Comparison of ENCODE assay signal across 12 mouse cellular contexts in the genomic region with DNA sequence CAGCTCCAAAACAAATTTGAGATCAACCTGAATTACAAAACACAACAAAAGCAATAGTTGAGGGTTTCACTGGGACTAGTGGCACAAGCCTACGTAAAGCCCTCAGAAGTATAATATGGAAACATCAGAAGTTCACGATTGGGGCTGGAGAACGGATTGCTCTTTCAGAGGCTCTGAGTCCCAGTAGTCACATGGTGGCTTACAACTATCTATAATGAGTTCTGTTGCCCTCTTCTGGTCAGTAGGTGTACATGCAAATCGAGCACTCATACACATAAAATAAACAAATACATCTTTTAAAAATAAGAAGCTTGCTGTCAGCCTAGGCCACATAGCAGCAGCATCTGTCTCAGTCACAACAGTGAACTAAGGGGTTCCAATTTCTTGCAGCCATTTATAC. TPM values are rescaled to one million over a fixed set of nuclear protein-coding genes. Genes with fewer than 3 reads are reported as not detected.
A peak's percentile ranks its signal among the peaks of the same experiment; 100 is the strongest.
DNase-seq lines count a peak whose midpoint lies in the region; ATAC-seq and TF ChIP-seq lines count a peak whose summit lies in the region.
"Had no signal": no experiment of that assay in that cellular context is flagged by ENCODE, and none has a peak within 500 bp of the region (broad histone marks: within the 10 kb centered on the region; RNA-seq: fewer than 3 reads in every experiment).

No protein-coding gene starts in this region.

- no peak overlapping the region for H3K9ac ChIP-seq in intestine, postnatal 0 days (ENCODE audit: low read depth, low read length)
- H3K9ac ChIP-seq in intestine, embryonic 16.5 days (ENCODE audit: low read depth, low read length), result no peak overlapping the region
- no peak overlapping the region for H3K9ac ChIP-seq in forebrain, embryonic 16.5 days (replicated peaks; ENCODE audit: low read depth, low read length)

- peak; percentile 56 for DNase-seq in MEL-GATA-1-ER (ENCODE audit: extremely low read depth, low read depth)
- DNase-seq in cerebellum, adult 2 months, result no peak
- DNase-seq: heart, postnatal 36 days; lung, postnatal 10 days; thymus, adult 18-20 months had no signal

- no peak for ATAC-seq in intestine, postnatal 0 days
- no peak for ATAC-seq in intestine, embryonic 16.5 days
- ATAC-seq in megakaryocyte progenitor cell, adult 5-6 weeks (replicated peaks; ENCODE audit: poor library complexity), result peak; percentile 88
- ATAC-seq in frontal cortex, adult (ENCODE audit: low TSS enrichment), result no peak
- ATAC-seq in forebrain, embryonic 16.5 days, result no peak

- H3K27ac ChIP-seq in intestine, postnatal 0 days (ENCODE audit: low read depth, low read length), result no peak overlapping the region
- H3K27ac ChIP-seq in intestine, embryonic 16.5 days (ENCODE audit: low read length), result no peak overlapping the region
- no peak overlapping the region for H3K27ac ChIP-seq in cerebellum, adult 2 months (ENCODE audit: insufficient read depth, low read length)
- H3K27ac ChIP-seq in forebrain, embryonic 16.5 days (ENCODE audit: low read length), result no peak overlapping the region

- H3ac ChIP-seq in C2C12 (ENCODE audit: control insufficient read depth, insufficient read length, low read depth), result no peak overlapping the region

- H3K79me2 ChIP-seq in C2C12 (ENCODE audit: control insufficient read depth, insufficient read depth), result no peaks in the 10 kb centered on the region

- no peaks in the 10 kb centered on the region for H3K79me3 ChIP-seq in C2C12 (ENCODE audit: low read depth)

- no peaks in the 10 kb centered on the region for H3K36me3 ChIP-seq in intestine, postnatal 0 days (ENCODE audit: control insufficient read depth, insufficient read depth)
- no peaks in the 10 kb centered on the region for H3K36me3 ChIP-seq in intestine, embryonic 16.5 days (ENCODE audit: control insufficient read depth, insufficient read depth, low read length)
- H3K36me3 ChIP-seq in C2C12 (ENCODE audit: control insufficient read depth, insufficient read depth), result no peaks in the 10 kb centered on the region
- no peaks in the 10 kb centered on the region for H3K36me3 ChIP-seq in forebrain, embryonic 16.5 days (ENCODE audit: control insufficient read depth, insufficient read depth)

- TF ChIP-seq CTCF in intestine, postnatal 0 days (IDR thresholded peaks at IDR 0.05; ENCODE audit: low read depth), result peak; percentile 55
- TF ChIP-seq CTCF in C2C12 (IDR thresholded peaks at IDR 0.05; ENCODE audit: control insufficient read depth, insufficient read depth, insufficient read length), result no peak
- no peak for TF ChIP-seq CTCF in cerebellum, adult 2 months (IDR thresholded peaks at IDR 0.05; ENCODE audit: borderline replicate concordance, insufficient read depth, low read depth, low read length)

- no peak overlapping the region for H3K4me3 ChIP-seq in intestine, postnatal 0 days (ENCODE audit: low read depth, low read length)
- H3K4me3 ChIP-seq in intestine, embryonic 16.5 days (ENCODE audit: low read length), result no peak overlapping the region
- no peak overlapping the region for H3K4me3 ChIP-seq in C2C12 (ENCODE audit: insufficient read depth, poor library complexity, severe bottlenecking)
- no peak overlapping the region for H3K4me3 ChIP-seq in cerebellum, adult 2 months (replicated peaks; ENCODE audit: insufficient read depth, low read depth, low read length)
- H3K4me3 ChIP-seq in forebrain, embryonic 16.5 days (replicated peaks; ENCODE audit: low read length), result no peak overlapping the region

- no peaks in the 10 kb centered on the region for H3K4me1 ChIP-seq in intestine, postnatal 0 days (replicated peaks; ENCODE audit: control insufficient read depth, insufficient read depth, low read length)
- no peaks in the 10 kb centered on the region for H3K4me1 ChIP-seq in intestine, embryonic 16.5 days (ENCODE audit: control insufficient read depth, insufficient read depth, low read length)
- H3K4me1 ChIP-seq in cerebellum, adult 2 months (ENCODE audit: control insufficient read depth, insufficient read depth, low read length), result no peaks in the 10 kb centered on the region
- H3K4me1 ChIP-seq in forebrain, embryonic 16.5 days (replicated peaks; ENCODE audit: control insufficient read depth, insufficient read depth, low read length), result no peaks in the 10 kb centered on the region

- 77% methylated on average over 4 of the region's 4 CpGs for WGBS in intestine, postnatal 0 days
- WGBS in intestine, embryonic 16.5 days, result 78% methylated on average over 4 of the region's 4 CpGs
- WGBS in cerebellum, adult 2 months, result 64% methylated on average over 4 of the region's 4 CpGs
- 67% methylated on average over 4 of the region's 4 CpGs for WGBS in forebrain, embryonic 16.5 days

- TF ChIP-seq POLR2A in cerebellum, adult 2 months (IDR thresholded peaks at IDR 0.05; ENCODE audit: borderline replicate concordance, insufficient read depth, low read length), result no peak

- H3K4me2 ChIP-seq in intestine, postnatal 0 days (replicated peaks; ENCODE audit: low read depth), result no peak overlapping the region
- H3K4me2 ChIP-seq in intestine, embryonic 16.5 days (ENCODE audit: low read depth, low read length), result no peak overlapping the region
- H3K4me2 ChIP-seq in forebrain, embryonic 16.5 days (ENCODE audit: low read length), result no peak overlapping the region

- no peaks in the 10 kb centered on the region for H3K27me3 ChIP-seq in intestine, postnatal 0 days (replicated peaks; ENCODE audit: control insufficient read depth, insufficient read depth, low read length)
- no peaks in the 10 kb centered on the region for H3K27me3 ChIP-seq in intestine, embryonic 16.5 days (replicated peaks; ENCODE audit: control insufficient read depth, insufficient read depth, low read length)
- peaks cover 8% of the 10 kb centered on the region for H3K27me3 ChIP-seq in C2C12 (ENCODE audit: control insufficient read depth, insufficient read depth, insufficient read length)
- no peaks in the 10 kb centered on the region for H3K27me3 ChIP-seq in cerebellum, adult 2 months (ENCODE audit: control insufficient read depth, insufficient read depth, low read length)
- no peaks in the 10 kb centered on the region for H3K27me3 ChIP-seq in forebrain, embryonic 16.5 days (replicated peaks; ENCODE audit: control insufficient read depth, insufficient read depth, low read length)

- H3K9me3 ChIP-seq in intestine, postnatal 0 days (ENCODE audit: control insufficient read depth), result no peaks in the 10 kb centered on the region
- no peaks in the 10 kb centered on the region for H3K9me3 ChIP-seq in intestine, embryonic 16.5 days (ENCODE audit: control insufficient read depth, low read length)
- H3K9me3 ChIP-seq in forebrain, embryonic 16.5 days (ENCODE audit: control insufficient read depth, low read length), result no peaks in the 10 kb centered on the region

TF ChIP-seq in C2C12, 6 proteins besides CTCF, POLR2A, EP300 and RAD21:
- TF ChIP-seq USF1 (IDR thresholded peaks at IDR 0.05; ENCODE audit: low read depth) (peak; percentile 74), MYOG (IDR thresholded peaks at IDR 0.05; ENCODE audit: control insufficient read depth, extremely low read depth, insufficient read length) (no peak)

RNA-seq across cellular contexts. Expression of gene 1700016K19Rik, which starts 16.5 kb away (rescaled TPM):
- 0.17 TPM in 1 of 2 replicates, not detected in the other for polyA plus RNA-seq in intestine, postnatal 0 days (2015; fragmentation: Nextera tagmentation; extraction: Ambion mirVana)
- 2.1 and 2.6 TPM in 2 replicates for polyA plus RNA-seq in intestine, embryonic 16.5 days (2015; fragmentation: Nextera tagmentation; extraction: Ambion mirVana)
- polyA plus RNA-seq in C2C12 (2012; fragmentation: generic; extraction: Trizol), result not detected
- total RNA-seq in megakaryocyte progenitor cell, adult 5-6 weeks (2015), result not detected in 2 replicates
- total RNA-seq in megakaryocyte progenitor cell, adult 5-6 weeks (2017), result not detected in 2 replicates
- polyA plus RNA-seq in cerebellum, adult 2 months (2012; rRNA removed), result 1.1 and 1.5 TPM in 2 replicates
- polyA plus RNA-seq in forebrain, embryonic 16.5 days (2015; fragmentation: Nextera tagmentation; extraction: Ambion mirVana), result 2.7 and 4.1 TPM in 2 replicates
- total RNA-seq: heart, postnatal 36 days had no signal
- polyA plus RNA-seq: neural tube, embryonic 11.5 days had no signal

RNA-seq across cellular contexts. Expression of gene Rflnb, which starts 44.4 kb away (rescaled TPM):
- polyA plus RNA-seq in intestine, postnatal 0 days (2015; fragmentation: Nextera tagmentation; extraction: Ambion mirVana), result 24.2 and 26.8 TPM in 2 replicates
- polyA plus RNA-seq in intestine, embryonic 16.5 days (2015; fragmentation: Nextera tagmentation; extraction: Ambion mirVana), result 43.3 and 48.8 TPM in 2 replicates
- 8.0 TPM for polyA plus RNA-seq in C2C12 (2012; fragmentation: generic; extraction: Trizol)
- total RNA-seq in megakaryocyte progenitor cell, adult 5-6 weeks (2015), result 14.7 and 19.3 TPM in 2 replicates
- 20.9 and 21.4 TPM in 2 replicates for total RNA-seq in megakaryocyte progenitor cell, adult 5-6 weeks (2017)
- 15.7 and 18.4 TPM in 2 replicates for polyA plus RNA-seq in cerebellum, adult 2 months (2012; rRNA removed)
- polyA plus RNA-seq in forebrain, embryonic 16.5 days (2015; fragmentation: Nextera tagmentation; extraction: Ambion mirVana), result 7.4 and 7.5 TPM in 2 replicates

RNA-seq across cellular contexts. Expression of gene Rph3al, which starts 45.0 kb away (rescaled TPM):
- polyA plus RNA-seq in intestine, postnatal 0 days (2015; fragmentation: Nextera tagmentation; extraction: Ambion mirVana), result 10.5 and 12.9 TPM in 2 replicates
- 20.1 and 21.1 TPM in 2 replicates for polyA plus RNA-seq in intestine, embryonic 16.5 days (2015; fragmentation: Nextera tagmentation; extraction: Ambion mirVana)
- polyA plus RNA-seq in C2C12 (2012; fragmentation: generic; extraction: Trizol), result 0.11 TPM
- 0.91 and 0.93 TPM in 2 replicates for total RNA-seq in megakaryocyte progenitor cell, adult 5-6 weeks (2015)
- 0.54 and 0.74 TPM in 2 replicates for total RNA-seq in megakaryocyte progenitor cell, adult 5-6 weeks (2017)
- 3.6 and 4.7 TPM in 2 replicates for polyA plus RNA-seq in cerebellum, adult 2 months (2012; rRNA removed)
- 1.1 and 2.0 TPM in 2 replicates for polyA plus RNA-seq in forebrain, embryonic 16.5 days (2015; fragmentation: Nextera tagmentation; extraction: Ambion mirVana)
